ENCODE assay signal across 12 mouse cellular contexts in genomic region chr13:8823120-8823519, GRCm38 (mm10). TPM values are rescaled to one million over a fixed set of nuclear protein-coding genes. Genes with fewer than 3 reads are reported as not detected.
DNase-seq lines count a peak whose midpoint lies in the region; ATAC-seq lines count a peak whose summit lies in the region.
"Had no signal": no experiment of that assay in that cellular context is flagged by ENCODE, and none has a peak within 500 bp of the region (broad histone marks: within the 10 kb centered on the region; RNA-seq: fewer than 3 reads in every experiment).

No protein-coding gene starts in this region.

- H3K9me3 ChIP-seq in midbrain, embryonic 13.5 days: no peaks in the 10 kb centered on the region
- H3K9me3 ChIP-seq in midbrain, embryonic 11.5 days (ENCODE audit: control insufficient read depth, low read length): no peaks in the 10 kb centered on the region
- no peaks in the 10 kb centered on the region for H3K9me3 ChIP-seq in kidney, embryonic 15.5 days (replicated peaks)
- H3K9me3 ChIP-seq: limb, embryonic 13.5 days had no signal

- H3K4me1 ChIP-seq in midbrain, embryonic 13.5 days (replicated peaks): peaks cover 8% of the 10 kb centered on the region; the same call in 1 of the 2 replicates
- no peaks in the 10 kb centered on the region for H3K4me1 ChIP-seq in midbrain, embryonic 11.5 days (ENCODE audit: control insufficient read depth, insufficient read depth, low read length)
- no peaks in the 10 kb centered on the region for H3K4me1 ChIP-seq in kidney, embryonic 15.5 days
- H3K4me1 ChIP-seq: limb, embryonic 13.5 days had no signal

- 65% methylated on average over 6 of the region's 6 CpGs for WGBS in midbrain, embryonic 13.5 days
- 90% methylated on average over 6 of the region's 6 CpGs for WGBS in midbrain, embryonic 11.5 days
- 24% methylated on average over 6 of the region's 6 CpGs for WGBS in kidney, embryonic 15.5 days

- DNase-seq in frontal cortex, postnatal 25 days (ENCODE audit: low spot score in 2 of 2): no peak
- no peak for DNase-seq in midbrain, embryonic 11.5 days (ENCODE audit: low spot score, missing footprints)
- peak; percentile 7 for DNase-seq in retina, embryonic 14.5 days (ENCODE audit: low spot score)
- DNase-seq in cerebellum, postnatal 14 days: no peak
- DNase-seq in layer of hippocampus, adult 11-12 months (ENCODE audit: low spot score): no peak
- DNase-seq: right cerebral cortex, postnatal 25 days; thymus, postnatal 4 days had no signal

- H3K4me3 ChIP-seq in midbrain, embryonic 13.5 days (replicated peaks): no peak overlapping the region
- no peak overlapping the region for H3K4me3 ChIP-seq in midbrain, embryonic 11.5 days (ENCODE audit: low read depth, low read length)
- H3K4me3 ChIP-seq in kidney, embryonic 15.5 days (replicated peaks): no peak overlapping the region
- H3K4me3 ChIP-seq: limb, embryonic 13.5 days had no signal

- peak overlapping the region; percentile 30; the same call in 1 of the 2 replicates for H3K27ac ChIP-seq in midbrain, embryonic 13.5 days
- no peak overlapping the region for H3K27ac ChIP-seq in midbrain, embryonic 11.5 days (ENCODE audit: low read depth, low read length)
- H3K27ac ChIP-seq in kidney, embryonic 15.5 days: no peak overlapping the region
- H3K27ac ChIP-seq: limb, embryonic 13.5 days; macrophage had no signal

- H3K27me3 ChIP-seq in midbrain, embryonic 13.5 days: no peaks in the 10 kb centered on the region
- H3K27me3 ChIP-seq in midbrain, embryonic 11.5 days (ENCODE audit: control insufficient read depth, insufficient read depth, low read length): no peaks in the 10 kb centered on the region
- no peaks in the 10 kb centered on the region for H3K27me3 ChIP-seq in kidney, embryonic 15.5 days
- H3K27me3 ChIP-seq: limb, embryonic 13.5 days had no signal

- H3K4me2 ChIP-seq in midbrain, embryonic 13.5 days (replicated peaks): no peak overlapping the region
- no peak overlapping the region for H3K4me2 ChIP-seq in midbrain, embryonic 11.5 days
- no peak overlapping the region for H3K4me2 ChIP-seq in kidney, embryonic 15.5 days
- H3K4me2 ChIP-seq: limb, embryonic 13.5 days had no signal

- peak; percentile 44 for ATAC-seq in frontal cortex, adult (ENCODE audit: low TSS enrichment)
- ATAC-seq in midbrain, embryonic 13.5 days: 0 out of 2 replicates have a peak, but pooled peaks have one; percentile 37
- ATAC-seq in midbrain, embryonic 11.5 days (ENCODE audit: low FRiP score): no peak
- ATAC-seq in kidney, embryonic 15.5 days (replicated peaks; ENCODE audit: low FRiP score): peak; percentile 74

- peaks cover 43% of the 10 kb centered on the region for H3K36me3 ChIP-seq in midbrain, embryonic 13.5 days
- peaks cover 15% of the 10 kb centered on the region for H3K36me3 ChIP-seq in midbrain, embryonic 11.5 days (ENCODE audit: control insufficient read depth, insufficient read depth, low read length)
- peaks cover 40% of the 10 kb centered on the region for H3K36me3 ChIP-seq in kidney, embryonic 15.5 days

- no peak overlapping the region for H3K9ac ChIP-seq in midbrain, embryonic 13.5 days (replicated peaks)
- no peak overlapping the region for H3K9ac ChIP-seq in midbrain, embryonic 11.5 days (ENCODE audit: low read length)
- no peak overlapping the region for H3K9ac ChIP-seq in kidney, embryonic 15.5 days
- H3K9ac ChIP-seq: limb, embryonic 13.5 days had no signal

RNA-seq across cellular contexts. Expression of gene Wdr37, which starts 48.6 kb away (rescaled TPM):
- polyA plus RNA-seq in midbrain, embryonic 13.5 days (2015; fragmentation: Nextera tagmentation; extraction: Ambion mirVana): 56.6 and 58.0 TPM in 2 replicates
- 46.2 and 53.9 TPM in 2 replicates for polyA plus RNA-seq in midbrain, embryonic 11.5 days (2014; fragmentation: Nextera tagmentation; extraction: Ambion mirVana)
- polyA plus RNA-seq in kidney, embryonic 15.5 days (2015; fragmentation: Nextera tagmentation; extraction: Ambion mirVana): 19.3 and 20.8 TPM in 2 replicates
